Mouse (Mus musculus) c-Kit-positive CD71-positive TER-119-negative erythroid progenitor cells, embryonic 14.5 days (primary cell): Measurements from ENCODE around the gene Xpnpep1.
A peak's percentile ranks its signal among the peaks of the same experiment; 100 is the strongest.

ENCODE experiments used
- DNase-seq: peaks from one replicate; pipeline ENCODE4 v3.0.0-alpha.2; 2013; ENCODE audit warnings: low read depth

Gene Xpnpep1

DNA sequence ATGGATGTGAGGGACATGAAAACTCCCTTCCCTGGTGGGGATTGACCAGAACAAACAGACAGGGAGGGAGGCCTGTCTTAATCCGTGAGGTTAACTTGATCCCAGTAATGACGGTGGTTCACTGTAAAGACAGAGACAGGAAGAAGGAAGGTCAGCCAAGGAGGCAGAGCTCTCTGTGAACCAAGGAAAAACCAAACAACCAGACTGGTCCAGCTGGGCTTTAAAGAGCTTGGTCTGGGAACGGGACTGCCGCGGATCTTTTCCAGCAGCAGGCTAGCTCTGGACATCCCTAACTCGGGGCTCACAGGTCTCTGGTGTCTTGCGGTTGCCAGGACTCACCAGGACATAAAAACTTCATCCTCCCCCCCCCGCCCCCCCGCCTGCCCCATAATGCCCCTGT, 26.5 kb upstream of the Xpnpep1 start:
- no peak for DNase-seq

DNA sequence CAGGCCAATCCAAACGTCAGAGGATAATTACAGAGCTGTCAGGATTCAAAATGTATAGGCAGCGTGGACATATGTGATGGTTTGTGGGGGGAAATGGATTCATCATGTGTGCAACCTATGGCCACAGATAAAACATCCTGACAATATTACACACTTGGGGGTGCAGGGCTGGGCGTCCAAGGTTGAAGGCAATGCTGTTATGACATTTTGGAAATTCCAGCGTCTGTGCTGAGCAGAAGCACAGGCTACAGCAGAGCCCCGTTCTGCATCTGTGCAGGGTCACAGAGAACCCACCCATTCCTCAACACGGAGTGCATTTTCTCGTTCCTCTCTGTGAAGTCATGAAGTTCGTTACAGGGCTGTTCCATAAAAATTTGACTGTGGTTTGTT, 25.0 kb upstream of the Xpnpep1 start:
- no peak for DNase-seq

DNA sequence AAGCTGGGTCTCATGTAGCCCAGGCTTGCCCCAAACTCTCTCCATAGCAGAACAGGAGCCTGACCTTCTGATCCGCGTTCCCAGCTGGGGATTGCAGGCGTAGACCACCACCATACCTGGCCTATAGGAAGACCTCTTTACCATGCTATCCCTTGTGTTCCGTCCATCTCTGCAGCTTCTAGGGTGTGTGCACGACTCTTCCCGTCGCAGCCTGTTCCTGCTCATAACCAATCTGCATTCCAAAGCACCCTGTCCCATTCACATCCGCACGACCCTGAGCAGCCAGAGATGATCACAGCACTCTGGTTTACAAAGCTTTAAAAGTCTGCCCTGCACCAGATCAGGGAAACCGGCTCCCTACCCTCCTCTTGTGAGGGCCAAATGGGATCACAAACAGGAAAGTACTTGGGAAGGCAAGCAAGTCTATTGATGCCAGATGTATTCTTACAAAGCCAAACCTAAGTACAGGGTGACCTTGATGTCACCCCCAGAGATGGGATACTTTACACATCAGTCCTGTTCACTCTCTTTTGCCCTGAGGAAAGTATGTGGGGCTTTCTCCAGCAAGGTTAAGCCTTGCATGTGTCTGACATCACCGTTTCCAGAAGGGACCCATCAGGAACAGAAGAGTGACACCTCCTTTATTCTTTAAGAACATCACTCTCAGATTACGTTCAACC, 24.4 kb upstream of the Xpnpep1 start:
- DNase-seq = no peak

DNA sequence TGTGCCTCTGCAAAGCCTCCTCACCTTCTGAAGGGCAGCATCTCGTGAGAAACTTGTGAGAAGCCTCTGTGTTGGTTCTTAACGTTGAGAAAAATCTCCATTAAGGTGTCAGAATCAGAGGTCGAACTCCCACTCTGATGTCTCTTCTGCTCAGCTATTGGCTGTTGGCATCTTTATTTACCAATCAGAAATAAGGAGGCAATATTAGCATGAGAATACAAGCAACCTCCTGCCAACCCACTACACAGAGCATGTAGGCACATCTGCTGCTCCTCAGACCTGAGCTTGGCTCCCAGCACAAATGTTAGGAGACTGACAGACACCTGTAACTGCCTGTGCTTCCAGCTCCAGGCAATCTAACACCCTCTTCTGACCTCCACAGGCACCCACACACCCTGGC, 22.0 kb upstream of the Xpnpep1 start:
- DNase-seq = no peak

DNA sequence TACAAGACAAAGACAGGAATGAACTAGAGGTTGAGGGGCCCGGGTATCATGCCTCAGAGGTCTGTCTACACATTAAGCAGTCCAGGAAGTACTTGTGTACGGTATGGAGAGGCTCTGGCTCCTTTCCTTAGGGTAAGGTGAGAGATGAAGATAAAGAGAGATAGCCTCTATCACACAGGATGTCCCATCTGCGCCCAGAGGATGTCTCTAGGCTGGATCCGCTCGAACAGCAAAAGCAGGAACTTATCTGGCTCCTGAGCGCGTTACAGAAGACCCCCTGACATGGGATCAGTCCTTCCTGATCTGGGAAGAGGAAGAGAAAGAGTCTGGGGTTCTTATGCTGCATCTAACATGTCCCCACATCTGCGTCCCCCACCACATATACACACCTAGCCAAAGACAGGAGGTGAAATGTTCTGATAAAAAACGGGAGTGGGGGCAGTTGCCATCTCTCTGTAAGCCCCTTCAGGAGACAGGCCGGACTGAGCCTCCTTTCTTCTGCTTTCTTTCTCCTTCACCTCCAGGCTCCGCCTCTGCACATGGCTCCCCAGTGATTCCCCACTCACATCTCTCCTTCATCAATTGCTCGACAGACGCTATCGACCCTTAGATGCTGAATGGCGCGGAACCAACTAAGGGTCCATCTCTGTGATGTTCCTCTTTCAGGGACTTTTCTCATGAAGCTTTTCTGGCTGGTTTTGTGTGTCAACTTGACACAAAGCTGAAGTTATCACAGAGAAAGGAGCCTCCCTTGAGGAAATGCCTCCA, 19.5 kb upstream of the Xpnpep1 start:
- no peak for DNase-seq

DNA sequence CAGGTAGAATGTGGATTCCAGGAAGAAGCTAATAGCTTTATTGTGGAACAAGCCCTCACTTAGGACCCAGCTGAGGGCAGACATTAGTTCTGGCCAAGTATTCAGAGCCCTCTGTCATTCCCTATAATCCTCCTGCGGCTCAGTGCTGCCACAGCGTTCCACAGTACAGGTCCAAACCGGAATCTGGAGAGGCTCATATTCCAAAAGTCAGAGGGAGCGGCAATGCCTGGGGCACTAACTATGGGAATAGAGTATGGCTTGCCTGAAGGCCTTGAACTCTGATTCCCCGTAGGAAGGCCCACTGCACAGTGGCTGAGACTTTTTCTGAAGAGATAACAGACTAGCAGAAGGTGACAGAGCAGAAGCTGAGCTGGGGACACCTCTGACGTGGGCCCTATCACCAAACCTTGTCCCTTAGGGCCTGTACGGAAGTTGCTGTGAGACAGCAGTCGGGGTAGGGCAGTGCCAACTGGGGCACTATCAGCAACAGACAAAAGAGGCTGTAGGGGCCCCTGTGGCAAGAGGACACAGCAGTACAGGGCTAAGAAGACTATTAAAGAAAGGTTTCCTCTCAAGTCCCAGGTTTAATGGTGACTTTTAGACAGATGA, 18.8 kb upstream of the Xpnpep1 start:
- peak; percentile 76 for DNase-seq

DNA sequence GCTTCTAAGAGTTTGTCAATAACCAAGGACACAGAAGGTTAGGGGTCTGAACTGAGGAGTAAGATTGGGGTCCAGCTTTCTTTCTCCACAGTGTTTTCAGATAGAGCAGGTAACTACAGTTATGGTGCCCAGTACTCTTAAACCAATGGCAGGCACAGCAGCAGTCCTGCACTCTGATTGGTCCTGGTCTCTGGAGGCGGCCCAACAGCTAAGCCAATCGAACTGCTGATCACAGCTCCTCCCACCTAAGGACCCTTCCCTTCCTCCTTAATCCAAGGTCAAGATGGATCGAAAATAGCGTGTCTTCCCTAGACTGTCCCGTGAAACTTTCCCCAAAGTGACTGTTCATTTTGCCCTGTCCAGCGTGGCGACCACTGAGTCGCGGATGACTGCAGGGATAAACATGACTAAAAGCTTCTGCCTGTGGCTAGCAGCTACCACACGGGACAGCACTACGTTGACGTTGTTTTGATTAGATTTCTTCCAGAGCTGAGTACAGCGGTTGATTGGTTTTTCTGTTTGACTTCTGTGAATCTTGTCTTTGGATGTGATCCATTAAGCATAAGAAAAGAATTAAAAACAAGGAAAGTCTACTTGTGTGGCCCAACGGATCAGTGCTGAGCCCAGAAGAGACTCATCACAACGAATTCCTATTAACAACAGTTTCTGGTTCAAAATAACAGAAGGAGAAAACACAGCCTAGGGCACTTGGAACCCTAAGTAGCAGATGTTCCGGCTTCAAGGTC, 18.1 kb upstream of the Xpnpep1 start:
- DNase-seq = no peak

DNA sequence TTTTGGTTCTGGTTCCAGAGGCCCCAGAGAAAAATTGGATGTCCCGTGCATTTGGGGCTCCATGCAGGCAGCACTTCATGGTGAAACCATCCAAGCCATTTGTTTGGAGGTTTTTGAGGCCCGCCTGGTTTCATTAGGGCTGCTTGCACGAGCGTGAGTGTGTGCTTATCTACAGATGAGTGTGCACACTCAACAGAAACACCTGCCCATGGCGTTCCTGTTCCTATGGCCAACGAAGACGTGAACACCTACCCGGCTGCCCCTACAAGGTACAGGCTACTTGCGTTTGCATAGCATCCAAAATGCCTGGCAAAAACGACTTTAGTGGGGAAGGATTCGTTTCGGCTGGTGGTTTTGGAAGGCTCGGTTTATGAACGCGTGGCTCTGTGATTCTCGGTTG, 13.3 kb upstream of the Xpnpep1 start:
- DNase-seq = no peak

DNA sequence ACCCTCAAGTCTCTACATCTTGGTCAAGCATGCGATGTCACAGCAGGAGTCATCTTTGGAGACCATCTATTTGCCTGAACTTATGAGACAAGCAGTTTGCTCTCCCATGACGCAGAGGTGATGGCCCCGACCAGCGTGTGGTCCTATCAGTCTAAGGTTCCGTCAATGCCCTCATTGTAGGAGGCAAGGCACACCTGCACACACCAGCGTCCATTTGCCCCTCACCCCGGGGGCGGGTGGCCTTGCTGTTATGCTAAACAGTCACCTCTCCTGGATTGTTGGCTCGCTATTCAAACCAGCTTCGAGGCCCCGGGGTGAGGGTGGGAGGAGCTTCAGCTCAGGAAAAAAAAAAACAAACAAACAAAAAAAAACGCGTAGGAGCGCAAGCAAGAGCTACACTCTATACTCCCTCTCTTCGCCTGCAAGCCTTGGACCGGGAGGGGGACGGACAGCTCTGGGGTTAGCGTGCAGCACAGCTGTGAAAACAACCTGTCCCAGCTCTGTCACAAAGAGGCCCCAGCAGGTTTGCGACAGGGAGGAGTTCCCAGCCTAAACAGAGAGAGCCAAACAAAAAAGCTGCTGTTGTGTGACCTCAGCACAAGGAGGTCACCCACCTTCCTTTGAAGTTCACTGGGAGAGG, 12.1 kb upstream of the Xpnpep1 start:
- DNase-seq = no peak

DNA sequence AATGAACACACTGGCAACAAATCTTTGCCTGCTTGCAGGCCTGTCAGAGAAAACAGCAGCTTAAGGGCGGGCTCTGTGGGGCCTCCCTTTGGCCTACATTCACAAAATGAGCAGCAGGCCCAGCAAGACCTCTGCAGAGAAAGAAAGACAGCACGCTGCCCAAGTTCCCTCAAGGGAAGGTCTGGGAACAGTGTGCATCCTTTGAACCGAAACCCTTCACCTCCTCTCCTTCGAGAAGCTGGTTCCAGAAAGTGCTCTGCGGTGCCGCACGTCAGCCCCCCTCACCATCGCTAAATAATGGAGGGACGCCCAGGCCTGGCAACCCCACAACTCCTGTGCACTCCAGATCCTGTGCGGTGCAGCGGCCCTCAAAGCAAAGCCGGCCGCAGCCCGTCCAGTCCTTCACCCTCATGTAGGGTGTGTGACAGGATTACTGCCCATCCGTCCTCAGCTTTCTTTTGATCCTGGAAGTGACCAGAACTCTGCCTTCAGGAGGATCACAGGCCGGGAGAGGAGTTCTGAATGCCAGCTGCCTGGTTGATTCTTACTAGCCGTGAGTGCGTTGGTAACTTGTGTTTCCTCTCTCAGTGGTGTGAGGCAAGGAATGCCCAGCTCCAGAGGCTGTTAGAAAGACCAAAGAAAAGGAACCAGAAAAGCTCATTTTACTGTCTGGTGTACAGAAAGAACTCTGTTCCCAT, 11.4 kb upstream of the Xpnpep1 start:
- DNase-seq = no peak

DNA sequence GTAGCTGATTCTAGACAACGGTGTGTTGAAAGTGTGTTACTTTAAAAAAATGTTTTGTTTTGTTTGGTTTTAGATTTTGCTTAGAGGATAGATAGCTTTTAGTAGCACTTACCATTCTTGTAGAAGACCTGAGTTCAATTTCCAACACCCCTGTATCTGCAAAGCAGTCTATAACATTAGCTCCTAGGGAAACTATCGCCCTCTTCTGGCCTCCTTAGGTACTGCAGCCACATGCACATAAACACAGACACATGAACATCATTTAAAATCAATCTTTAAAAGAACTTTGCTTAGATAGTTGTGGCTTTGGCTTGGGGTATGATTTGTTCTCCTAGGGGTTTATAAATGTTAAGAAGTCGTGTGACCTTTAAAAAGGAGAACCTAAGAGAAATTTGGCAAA, 10.1 kb upstream of the Xpnpep1 start:
- DNase-seq = no peak

DNA sequence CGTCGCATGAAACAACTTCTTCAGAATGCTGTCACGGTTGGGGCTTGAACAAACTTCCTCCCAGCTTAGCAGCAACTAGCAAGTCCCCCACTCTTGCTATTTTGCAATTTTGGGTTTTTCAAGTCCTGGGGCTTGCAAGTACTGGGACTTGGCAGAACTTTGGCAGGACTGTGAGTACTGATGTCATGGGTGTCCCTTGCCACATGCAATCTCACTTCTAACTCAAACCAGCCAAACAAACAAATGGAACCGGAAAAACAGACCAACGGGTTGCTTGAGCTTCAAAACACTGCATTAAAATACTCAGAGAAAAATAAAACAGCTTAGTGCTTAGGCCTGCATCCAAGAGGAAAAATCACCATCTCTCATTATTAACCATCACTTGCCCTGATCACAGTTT, 7.2 kb upstream of the Xpnpep1 start:
- DNase-seq = no peak

DNA sequence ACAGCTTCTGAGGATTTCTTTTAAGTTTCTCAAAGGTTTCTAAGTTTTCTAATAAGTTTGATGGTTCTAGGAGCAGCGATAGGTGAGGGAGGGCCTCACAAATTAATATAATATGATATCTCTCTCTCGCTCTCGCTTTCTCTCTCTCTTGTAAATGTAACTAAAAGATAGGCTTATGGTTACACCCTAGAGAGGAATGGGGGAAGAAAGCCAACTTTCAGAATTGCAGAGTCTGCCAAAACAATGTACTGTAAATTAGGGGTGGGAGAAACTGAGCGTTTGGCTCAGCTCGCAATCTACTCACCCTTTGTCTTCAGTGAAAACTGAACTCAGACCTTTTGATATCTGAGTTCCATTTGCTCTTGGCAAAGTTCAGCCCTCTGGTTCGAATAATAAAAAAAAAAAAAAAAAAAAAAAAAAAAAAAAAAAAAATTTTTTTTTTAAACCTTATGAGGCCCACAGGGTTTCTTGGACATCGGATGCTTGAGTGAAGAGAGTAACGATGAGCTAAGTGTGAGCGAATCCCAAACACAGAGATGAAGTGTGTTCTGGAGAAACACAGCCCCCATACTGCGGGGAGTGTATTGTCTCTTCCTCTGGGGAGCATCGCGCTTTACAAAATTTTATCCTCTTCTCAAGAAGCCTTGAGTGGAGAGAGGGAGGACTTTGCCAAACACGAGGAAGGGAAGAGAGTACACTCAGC, 3.6 kb upstream of the Xpnpep1 start:
- no peak for DNase-seq

DNA sequence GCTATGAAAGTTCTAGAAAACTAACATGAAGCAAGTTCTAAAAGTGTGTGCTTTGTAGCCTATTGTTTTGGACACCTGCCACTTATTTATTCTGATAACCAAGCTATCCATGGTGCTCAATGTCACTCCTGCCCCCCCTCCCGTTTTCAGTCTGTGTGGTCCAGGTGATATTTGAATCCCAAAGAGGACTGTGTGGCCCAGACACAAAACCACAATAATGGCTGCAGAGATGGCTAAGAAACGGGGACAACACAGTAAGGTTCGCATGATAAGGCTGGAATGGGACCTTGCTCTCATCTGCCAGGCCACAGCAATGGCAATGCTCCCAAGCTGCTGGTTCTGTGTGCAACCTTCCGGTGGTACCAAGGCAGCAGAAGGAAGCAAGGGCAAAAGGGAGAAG, 1.6 kb upstream of the Xpnpep1 start:
- no peak for DNase-seq

DNA sequence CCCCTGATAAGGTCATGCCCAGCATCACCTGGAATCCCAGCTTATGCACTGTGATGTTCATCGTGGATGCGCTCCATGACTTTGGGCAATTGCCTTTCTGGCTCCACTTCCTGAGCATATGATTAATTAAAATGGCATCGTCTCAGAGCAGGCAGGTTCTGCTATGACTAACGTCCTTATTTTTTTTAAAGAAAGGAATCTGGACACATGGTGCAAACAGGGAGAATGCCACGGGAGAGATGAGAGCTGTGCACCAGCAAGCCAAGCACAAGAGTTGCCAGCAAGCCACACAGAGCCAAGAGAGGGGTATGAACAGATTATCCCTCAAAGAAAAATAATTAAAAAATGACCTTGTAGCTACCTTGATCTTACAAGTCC, 1.1 kb upstream of the Xpnpep1 start:
- DNase-seq = no peak

DNA sequence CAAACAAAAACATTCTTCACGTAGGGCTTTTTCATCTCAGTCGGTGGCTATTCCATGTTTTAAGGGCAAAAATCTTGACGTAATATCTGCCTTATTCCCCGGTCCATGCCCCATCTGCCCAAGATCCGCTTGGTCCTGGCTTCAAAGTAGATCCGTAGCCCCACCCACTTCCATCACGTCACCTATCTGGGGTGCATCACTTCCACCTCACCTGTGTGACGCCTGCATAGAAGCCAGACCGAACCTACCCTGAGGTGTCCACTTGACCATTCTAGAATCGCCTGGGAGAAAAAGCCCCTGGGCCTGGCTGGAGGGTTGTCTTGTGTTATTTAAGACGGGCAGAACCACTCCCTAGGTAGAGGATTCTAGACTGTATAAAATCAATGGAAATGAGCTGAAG, 924 bp downstream of the Xpnpep1 start:
- no peak for DNase-seq

DNA sequence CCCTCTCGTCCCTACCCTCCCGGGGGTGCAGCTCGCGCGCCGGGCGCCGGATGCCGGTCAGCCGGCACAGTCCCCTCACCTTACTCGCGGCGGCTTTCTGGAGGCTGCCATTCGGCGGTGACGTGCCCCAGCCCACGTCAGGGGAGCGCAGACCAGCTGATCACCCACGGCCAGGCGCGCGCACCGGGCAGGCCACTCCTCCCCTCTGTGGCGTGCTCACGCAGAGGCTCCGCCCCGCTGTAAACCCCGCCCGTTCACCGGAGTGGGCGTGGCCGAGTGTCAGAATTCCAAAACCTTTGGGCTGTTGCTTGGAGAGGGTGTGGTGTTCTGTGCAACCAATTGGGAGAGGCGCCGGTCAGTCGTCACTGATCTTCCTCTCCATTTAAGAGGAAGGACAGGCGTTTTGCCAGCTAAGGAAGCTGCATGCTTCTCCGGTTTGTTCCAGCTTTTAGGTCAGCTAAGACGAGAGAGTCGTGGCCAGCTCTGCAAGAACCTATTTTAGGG, 1.5 kb downstream of the Xpnpep1 start:
- DNase-seq = peak; percentile 95

DNA sequence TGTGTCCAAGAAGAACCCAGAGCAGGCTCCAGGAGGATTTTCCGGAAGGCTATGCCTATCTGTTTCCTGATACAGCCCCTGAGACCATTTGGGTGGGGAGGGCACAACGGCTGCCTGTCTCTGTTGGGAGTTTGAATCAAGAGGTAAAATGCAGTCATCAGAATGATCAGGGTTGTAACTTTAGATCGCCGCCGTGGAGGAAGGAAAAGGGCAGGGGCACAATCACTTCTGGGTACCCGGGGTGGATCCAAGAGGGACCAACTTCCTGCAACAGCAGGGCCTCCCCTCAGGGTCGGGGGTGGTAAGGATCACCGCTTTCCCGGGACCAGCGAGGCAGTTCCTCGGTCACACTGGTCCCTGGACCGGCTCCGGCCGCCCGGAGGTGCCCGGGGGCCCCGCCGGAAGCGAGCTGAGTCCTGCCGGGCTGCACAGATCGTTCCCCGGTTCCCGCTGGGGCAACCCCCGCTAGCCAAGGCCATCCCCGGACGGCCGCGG, 2.0 kb downstream of the Xpnpep1 start:
- DNase-seq = no peak

DNA sequence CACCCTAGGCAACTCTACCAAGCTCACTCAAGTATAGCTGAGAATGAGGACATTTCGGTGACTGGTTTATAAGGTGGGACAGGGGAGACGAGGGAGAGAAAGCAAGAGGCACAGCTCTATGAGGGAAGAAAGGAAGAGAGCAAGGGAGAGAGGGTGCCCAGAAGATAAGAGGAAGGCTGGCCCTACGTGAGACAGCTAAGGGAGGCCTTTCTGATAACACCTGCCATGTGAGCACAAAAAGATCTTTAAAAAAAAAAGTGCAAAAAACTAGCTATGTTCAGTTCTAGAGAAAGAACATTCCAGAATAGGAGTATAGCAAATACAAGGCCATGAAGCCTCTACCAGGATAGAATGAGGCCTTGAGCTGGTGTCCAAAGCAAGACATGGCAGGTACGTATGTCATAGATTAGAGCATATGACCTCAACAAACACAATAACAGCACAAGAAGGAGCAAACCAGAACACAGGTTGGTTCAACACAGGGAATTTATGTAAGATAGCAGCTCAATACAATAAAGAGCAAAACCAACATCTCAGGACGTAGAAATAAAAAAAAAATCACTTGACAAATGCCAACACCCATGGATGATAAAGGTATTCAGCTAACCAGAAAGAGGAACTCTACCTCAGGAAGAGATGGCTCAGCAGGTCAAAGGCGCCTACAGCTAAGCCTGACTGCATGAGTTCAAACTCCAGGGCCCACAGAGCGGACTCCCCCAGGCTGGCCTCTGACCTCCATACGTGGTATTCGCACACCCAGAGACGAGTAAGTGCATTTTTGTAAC, 6.7 kb downstream of the Xpnpep1 start:
- peak; percentile 58 for DNase-seq

DNA sequence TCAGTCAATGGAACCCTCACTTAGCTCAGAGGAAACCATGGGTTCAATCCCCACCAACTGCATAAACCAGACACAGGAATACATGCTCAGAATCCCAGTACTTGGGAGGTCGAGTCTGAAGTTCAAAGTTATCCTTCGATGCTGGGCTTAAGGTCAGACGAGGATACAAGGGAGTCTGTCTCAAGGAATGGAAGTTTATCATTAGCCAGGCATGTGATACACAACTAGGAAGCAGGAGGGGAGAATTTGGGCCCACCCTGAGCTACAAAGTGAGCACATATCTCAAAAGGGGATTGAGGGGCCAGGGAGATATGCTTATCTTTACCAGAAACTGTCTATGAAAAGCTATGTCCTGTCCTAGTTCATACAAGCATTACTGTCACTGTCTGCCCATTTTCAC, 7.4 kb downstream of the Xpnpep1 start:
- peak; percentile 57 for DNase-seq
